Mouse (Mus musculus) telencephalon, adult 2 months (tissue): ENCODE measurements at regions not wholly inside any gene's neighbourhood (a gene's known extent, or its start where the extent isn't known, plus 50 kb on each side); places are given as distances from the start of the nearest gene placed in this dataset.

Experiments used
- DNase-seq: peaks from one replicate; pipeline ENCODE4 v3.0.0-alpha.2; 2011; ENCODE audit warnings: low read depth, low spot score

- no peak for DNase-seq
These were observed 122.3 kb upstream of the Lmo4 start for GRCm38 (mm10) chr3:144327235-144327760.

DNA sequence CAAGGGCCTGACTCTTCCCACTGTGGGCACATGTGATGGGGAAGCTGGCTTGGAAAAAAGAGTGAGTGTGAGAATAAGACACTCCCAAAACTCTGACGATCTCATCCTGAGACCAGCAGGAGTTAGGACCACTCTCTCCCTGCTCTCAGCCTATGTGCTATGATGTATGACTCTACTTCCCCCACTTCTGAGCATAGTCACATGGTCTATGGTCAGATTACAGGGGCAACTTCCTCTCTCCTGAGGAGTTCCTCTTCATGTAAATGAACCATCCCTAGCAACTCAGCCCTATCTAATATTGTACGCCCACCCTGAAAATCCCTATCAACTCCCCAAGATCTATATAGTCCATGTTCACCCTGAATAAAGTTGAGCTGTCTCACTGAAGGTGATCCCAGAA is 120.0 kb upstream of the Lmo4 start:
- DNase-seq: no peak

DNA sequence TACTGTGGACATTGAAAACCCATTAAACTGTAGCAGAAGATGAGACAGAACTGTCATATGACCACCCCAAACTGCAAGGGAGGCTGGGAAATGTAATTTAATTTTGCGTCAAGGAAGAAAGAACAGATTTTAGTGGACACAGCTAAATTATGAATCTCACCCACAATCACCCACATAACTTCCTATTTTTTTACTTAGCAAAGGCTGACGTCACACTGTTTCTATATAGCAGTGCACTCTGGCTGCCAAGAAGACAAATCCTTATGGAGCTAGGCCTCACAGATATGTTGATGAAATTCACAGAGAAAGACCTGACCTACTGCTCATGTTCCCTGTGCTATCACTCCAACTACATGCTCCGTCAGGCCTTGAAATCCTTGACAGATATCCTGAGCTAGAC is 118.5 kb upstream of the Lmo4 start:
- peak; percentile 42 for DNase-seq

- DNase-seq: no peak
These were observed 114.6 kb upstream of the Lmo4 start for GRCm38 (mm10) chr3:144319468-144320205.

DNA sequence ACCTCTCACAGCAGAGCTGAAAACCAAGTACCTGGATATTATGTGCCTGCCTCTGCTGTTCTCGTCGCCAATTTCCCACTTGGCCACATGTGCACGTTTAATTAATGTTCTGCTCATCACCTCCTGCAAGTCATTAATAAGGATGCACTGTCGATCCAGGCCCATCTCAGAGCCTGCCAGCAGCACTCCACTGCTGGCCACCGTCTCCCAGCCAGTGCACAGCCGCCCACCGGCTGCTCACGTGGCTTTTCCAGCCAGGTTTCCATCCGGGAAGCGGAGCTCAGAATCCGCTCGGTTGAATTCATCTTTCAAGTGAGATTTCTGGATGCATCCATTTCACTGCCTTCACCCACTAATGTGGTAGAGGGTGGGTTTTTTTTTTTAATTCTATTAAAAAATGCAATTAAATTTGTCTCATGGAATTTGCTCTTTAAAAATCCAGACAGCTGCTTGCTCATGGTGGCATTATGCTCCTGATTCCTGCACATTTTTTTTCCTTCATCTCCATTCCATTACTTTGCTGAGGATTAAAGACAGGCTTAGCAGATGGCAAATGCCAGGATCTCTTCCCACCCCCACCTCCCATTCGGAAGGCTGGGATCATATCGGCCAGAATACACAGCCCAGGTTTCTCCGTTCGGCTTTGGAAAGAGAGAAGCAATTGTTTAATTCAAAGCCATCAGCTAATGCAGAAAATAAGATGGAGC is 113.9 kb upstream of the Lmo4 start:
- no peak for DNase-seq

GRCm38 (mm10) chr3:144310748-144311147 is 105.7 kb upstream of the Lmo4 start:
- no peak for DNase-seq

DNA sequence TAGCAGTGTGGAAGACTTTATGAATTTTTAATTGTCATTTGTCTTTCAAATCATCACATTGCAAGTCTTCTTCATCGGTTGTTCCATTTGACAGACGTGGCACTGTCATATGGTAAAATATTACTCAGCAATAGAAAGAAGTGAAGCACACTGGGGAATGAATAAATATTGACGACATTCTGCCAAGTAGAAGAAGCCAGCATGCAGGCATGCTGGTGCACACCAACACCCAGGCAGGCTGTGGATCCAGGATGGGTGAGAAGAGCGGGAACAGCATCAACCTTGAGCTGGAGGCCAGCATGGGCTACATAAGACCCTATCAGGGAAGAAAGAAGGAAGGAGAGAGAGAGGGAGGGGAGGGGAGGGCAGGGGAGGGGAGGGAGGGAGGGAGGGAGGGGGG is 103.6 kb upstream of the Lmo4 start:
- DNase-seq: no peak

- DNase-seq: no peak
These were observed 102.5 kb upstream of the Lmo4 start for GRCm38 (mm10) chr3:144307557-144307956.

DNA sequence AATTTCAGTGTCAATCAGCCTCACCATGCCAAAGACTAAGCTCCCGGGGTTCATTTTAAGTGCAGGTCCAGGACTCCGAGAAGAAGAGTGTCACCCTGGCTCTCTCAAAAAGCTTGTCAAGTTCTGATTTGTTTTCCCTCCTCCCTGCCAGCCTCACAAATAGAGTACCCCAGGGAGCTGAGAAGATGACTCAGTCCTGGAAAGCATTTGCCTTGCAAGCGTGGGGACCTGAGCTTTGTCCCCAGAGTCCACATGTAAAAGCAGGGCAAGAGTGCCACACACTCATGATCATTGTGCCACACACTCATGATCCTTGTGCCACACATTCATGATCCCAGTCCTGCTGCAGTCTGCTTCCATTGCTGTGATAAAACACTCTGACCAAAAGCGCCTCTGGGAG is 100.4 kb upstream of the Lmo4 start:
- DNase-seq: no peak

- no peak for DNase-seq
These were observed 99.9 kb upstream of the Lmo4 start for GRCm38 (mm10) chr3:144304924-144305323.

DNA sequence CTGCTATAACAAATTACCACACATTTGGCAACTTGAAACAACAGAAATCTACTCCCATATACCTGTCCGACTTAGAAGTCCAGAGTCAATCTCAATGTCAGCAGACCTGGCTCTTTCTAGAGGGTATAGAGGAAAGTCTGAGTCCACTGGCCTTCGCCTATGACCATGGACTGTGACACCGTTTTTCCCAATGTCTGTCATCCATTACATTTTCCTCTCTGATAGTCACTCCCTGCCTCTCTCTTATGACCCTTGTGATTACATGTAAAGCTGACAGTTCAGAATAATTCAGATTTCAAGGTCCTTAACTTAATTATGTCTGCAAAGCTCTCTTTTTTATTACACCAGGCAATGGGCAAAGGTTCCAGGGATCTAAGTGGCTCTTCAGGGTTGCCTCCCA is 97.6 kb upstream of the Lmo4 start:
- no peak for DNase-seq

GRCm38 (mm10) chr3:144301068-144301467 is 96.0 kb upstream of the Lmo4 start:
- no peak for DNase-seq

DNA sequence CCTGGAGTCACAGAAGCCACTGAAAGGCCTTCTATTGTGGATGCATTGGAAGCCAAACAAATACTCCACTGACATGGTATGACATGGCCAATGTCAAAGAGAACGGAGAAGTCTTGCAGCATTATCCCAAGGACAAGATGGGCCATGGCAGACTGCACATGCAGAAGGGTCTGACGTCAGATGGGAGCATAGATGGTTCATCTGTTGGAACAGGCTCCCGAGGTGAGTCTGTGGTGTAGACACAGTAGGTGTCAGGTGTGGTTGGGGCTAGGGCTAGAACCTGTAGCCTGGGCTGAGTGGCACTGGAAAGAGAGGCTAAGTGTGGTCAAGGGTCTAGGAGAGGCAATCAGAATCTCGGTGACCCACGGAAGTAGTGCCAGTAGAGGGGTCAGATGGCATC is 94.2 kb upstream of the Lmo4 start:
- no peak for DNase-seq

- DNase-seq: no peak
These were observed 84.5 kb upstream of the Lmo4 start for GRCm38 (mm10) chr3:144289489-144289888.

GRCm38 (mm10) chr3:144286100-144286499 is 81.1 kb upstream of the Lmo4 start:
- DNase-seq: no peak

DNA sequence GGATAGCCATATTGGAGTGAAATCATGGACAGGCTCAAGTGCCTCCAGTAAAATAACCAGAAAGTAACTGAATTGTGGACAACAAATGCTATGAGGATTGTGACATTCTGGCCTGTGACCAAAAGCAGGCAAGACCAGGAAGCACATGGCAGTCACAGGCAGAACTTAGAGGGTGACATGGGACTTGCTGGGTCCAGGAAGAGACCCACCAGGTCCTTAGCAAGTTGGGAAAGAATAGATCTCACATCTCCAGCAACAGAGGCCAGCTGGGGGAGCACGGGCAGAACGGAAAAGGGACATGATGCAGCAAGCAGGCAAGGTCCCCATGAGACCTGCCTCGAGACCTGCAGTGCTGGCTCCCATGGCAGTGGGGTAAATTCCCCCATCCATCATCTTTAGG is 79.3 kb upstream of the Lmo4 start:
- DNase-seq: no peak

DNA sequence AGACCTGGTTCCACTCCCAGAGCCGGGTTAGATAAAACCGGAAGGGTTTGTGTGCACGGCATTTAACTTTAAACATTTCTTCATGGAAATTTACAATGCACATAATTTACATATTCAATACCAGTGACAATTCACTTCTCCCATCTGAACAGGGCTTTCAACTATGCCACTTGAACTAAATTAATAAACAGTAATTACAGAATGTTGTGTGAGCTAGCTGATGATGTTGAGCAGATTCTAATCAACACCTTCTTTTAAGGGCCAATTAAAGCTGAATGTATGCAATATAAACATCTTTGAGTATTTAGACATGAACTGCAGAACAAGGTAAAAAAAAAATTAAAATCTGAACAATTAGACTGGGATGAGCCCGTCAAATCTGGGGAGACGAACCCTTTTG is 68.1 kb upstream of the Lmo4 start:
- DNase-seq: no peak

DNA sequence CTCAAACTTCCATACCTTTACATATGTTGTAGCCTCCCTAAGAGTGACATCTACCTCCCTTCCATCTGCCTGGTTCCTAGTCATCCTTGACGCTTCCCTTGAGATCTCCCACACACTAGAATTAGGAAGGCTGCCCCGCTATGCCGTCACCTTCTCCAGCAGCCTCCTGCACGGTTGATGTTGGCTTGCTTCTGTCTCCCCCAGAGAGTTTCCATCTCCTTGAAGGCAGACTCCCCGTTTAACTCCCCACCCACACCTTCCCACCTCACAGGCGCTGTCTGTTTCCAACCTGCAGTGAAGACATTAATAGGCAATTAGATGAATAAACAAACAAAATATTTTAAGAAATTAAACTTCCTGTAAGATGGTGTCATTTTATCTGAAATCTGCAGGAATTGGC is 65.2 kb upstream of the Lmo4 start:
- peak; percentile 60 for DNase-seq

GRCm38 (mm10) chr3:144264554-144264953 is 59.5 kb upstream of the Lmo4 start:
- DNase-seq: no peak

DNA sequence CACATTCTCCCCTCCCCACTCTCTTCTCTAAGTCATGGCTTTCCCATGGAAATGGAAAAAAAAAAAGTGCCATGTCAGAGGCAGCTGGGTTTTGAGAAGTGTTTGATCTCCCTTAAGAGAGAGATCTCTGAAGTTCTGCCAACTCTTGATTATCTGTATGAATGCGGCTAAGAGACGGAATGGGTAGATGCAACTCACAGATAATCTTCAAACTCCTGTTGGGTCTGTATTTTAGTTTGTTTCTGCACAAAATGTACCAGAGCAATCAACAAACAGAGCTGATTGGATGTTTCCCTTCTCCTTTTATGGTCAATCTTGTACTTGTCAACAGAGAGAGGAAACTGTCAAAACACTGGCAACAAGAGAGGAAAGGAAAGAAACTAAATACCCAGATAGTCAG is 55.9 kb upstream of the Lmo4 start:
- no peak for DNase-seq

DNA sequence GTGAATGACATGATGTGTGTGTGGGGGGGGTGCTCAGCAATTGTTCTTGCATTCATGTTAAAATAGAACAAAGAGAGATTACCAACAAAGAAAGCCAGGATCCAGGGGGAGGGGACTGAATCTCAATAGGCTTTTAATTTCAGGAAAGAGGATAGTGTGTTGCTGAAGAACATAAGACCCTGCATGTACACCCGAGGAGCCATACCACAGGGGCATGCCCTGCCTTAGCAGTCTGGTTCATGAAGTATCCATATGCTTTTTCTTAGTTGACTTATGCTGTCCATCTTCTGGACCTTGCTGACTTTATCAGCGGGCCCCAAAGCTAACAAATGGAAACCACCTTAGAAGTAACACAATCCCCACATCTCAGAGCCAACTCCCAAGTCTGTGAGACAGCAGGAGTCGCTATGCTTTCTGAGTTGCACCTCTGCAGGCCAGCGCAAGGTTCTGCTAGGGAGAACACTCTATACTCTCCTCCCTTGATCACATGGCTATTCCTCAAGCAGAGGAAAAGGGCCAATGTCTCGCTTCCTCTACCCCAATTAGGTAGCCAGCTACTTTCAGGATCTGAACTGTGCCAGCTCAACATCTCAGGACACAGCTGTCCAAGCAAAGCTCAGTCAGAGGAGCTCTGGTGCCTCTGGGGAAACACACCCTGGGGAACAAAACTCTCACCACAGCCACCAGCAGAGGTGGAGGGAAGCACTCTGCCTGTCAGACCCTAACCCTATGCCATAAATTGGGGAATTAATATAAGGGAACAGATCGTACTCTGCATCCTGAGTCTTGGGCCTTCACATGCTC is 52.9 kb upstream of the Lmo4 start:
- no peak for DNase-seq

GRCm38 (mm10) chr3:144257196-144257595 is 52.2 kb upstream of the Lmo4 start:
- DNase-seq: no peak
